Mouse (Mus musculus): ENCODE results near the gene Tph1.

The Tph1 gene

GRCm38 (mm10) chr7:46597006-46597405 is 75.3 kb downstream of the Tph1 start:
- no peak for DNase-seq (ENCODE audit: low spot score)
